Comparison of ENCODE assay signal across 10 mouse cellular contexts in the genomic region with DNA sequence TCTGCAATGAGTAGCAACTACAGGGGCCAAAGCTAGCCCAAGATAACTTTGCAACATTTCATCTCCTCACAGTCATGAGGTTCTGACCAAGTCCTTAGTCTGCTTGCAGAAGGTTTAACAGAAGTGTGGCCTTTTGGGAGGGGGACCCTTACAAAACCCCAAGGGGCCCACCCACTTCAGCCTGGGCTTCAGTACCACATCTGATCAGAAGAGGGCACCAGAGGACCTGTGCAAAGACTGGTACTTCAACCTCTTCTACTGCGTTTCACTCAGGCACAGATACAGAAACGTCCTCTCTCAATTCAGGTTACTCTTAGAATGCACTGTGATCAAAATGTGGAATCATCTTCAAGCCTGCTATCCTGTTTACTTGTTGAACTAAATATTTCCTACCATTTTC. TPM values are rescaled to one million over a fixed set of nuclear protein-coding genes. Genes with fewer than 3 reads are reported as not detected.
DNase-seq lines count a peak whose midpoint lies in the region; ATAC-seq and TF ChIP-seq lines count a peak whose summit lies in the region.
"Had no signal": no experiment of that assay in that cellular context is flagged by ENCODE, and none has a peak within 500 bp of the region (broad histone marks: within the 10 kb centered on the region; RNA-seq: fewer than 3 reads in every experiment).

No protein-coding gene starts in this region.

- DNase-seq in liver: peak; percentile 61
- peak; percentile 60 for DNase-seq in brain, adult 2 months (ENCODE audit: low read depth, low spot score)
- DNase-seq in forebrain, embryonic 11.5 days (ENCODE audit: low spot score): peak; percentile 79
- peak; percentile 73 for DNase-seq in hindbrain, postnatal 0 days (ENCODE audit: low spot score)
- peak; percentile 84 for DNase-seq in limb, embryonic 11.5 days (ENCODE audit: low spot score)
- peak; percentile 26 for DNase-seq in retina, adult 2 months (ENCODE audit: low read depth, low spot score)
- peak; percentile 86 for DNase-seq in thymus, postnatal 25 days

- H3K4me3 ChIP-seq in liver, embryonic 12.5 days: no peak overlapping the region
- no peak overlapping the region for H3K4me3 ChIP-seq in forebrain, embryonic 11.5 days (ENCODE audit: low read depth, low read length)
- H3K4me3 ChIP-seq in hindbrain, postnatal 0 days (ENCODE audit: low read length): no peak overlapping the region
- H3K4me3 ChIP-seq in limb, embryonic 11.5 days (ENCODE audit: low read depth, low read length): no peak overlapping the region
- H3K4me3 ChIP-seq: erythroblast, embryonic 14.5 days had no signal

- no peak for ATAC-seq in liver, embryonic 12.5 days
- no peak for ATAC-seq in forebrain, embryonic 11.5 days (replicated peaks; ENCODE audit: low FRiP score)
- 0 out of 2 replicates have a peak, but pooled peaks have one; percentile 57 for ATAC-seq in hindbrain, postnatal 0 days
- no peak for ATAC-seq in limb, embryonic 11.5 days (ENCODE audit: insufficient number of reproducible peaks, low FRiP score, low TSS enrichment, low read depth)

- no peaks in the 10 kb centered on the region for H3K27me3 ChIP-seq in liver, embryonic 12.5 days (replicated peaks)
- H3K27me3 ChIP-seq in forebrain, embryonic 11.5 days (ENCODE audit: control insufficient read depth, insufficient read depth, low read length): no peaks in the 10 kb centered on the region
- no peaks in the 10 kb centered on the region for H3K27me3 ChIP-seq in hindbrain, postnatal 0 days (ENCODE audit: insufficient read depth, low read length)
- no peaks in the 10 kb centered on the region for H3K27me3 ChIP-seq in limb, embryonic 11.5 days (ENCODE audit: control insufficient read depth, insufficient read depth, low read length)

- no peak overlapping the region for H3K9ac ChIP-seq in liver, embryonic 12.5 days
- H3K9ac ChIP-seq in forebrain, embryonic 11.5 days (ENCODE audit: low read length): no peak overlapping the region
- no peak overlapping the region for H3K9ac ChIP-seq in hindbrain, postnatal 0 days (replicated peaks; ENCODE audit: low read length)
- H3K9ac ChIP-seq in limb, embryonic 11.5 days (ENCODE audit: low read length): no peak overlapping the region

- H3K9me3 ChIP-seq in liver, embryonic 12.5 days (replicated peaks): no peaks in the 10 kb centered on the region
- no peaks in the 10 kb centered on the region for H3K9me3 ChIP-seq in forebrain, embryonic 11.5 days (ENCODE audit: control insufficient read depth, low read length)
- no peaks in the 10 kb centered on the region for H3K9me3 ChIP-seq in hindbrain, postnatal 0 days (ENCODE audit: low read length)
- no peaks in the 10 kb centered on the region for H3K9me3 ChIP-seq in limb, embryonic 11.5 days (ENCODE audit: control insufficient read depth, low read length)

- no peak overlapping the region for H3K4me2 ChIP-seq in liver, embryonic 12.5 days
- H3K4me2 ChIP-seq in forebrain, embryonic 11.5 days (ENCODE audit: low read depth, low read length, severe bottlenecking): no peak overlapping the region
- no peak overlapping the region for H3K4me2 ChIP-seq in hindbrain, postnatal 0 days (ENCODE audit: low read depth, low read length)
- no peak overlapping the region for H3K4me2 ChIP-seq in limb, embryonic 11.5 days (ENCODE audit: low read depth, severe bottlenecking)

- peaks cover 17% of the 10 kb centered on the region for H3K4me1 ChIP-seq in liver, embryonic 12.5 days
- H3K4me1 ChIP-seq in forebrain, embryonic 11.5 days (replicated peaks; ENCODE audit: control insufficient read depth, insufficient read depth, low read length): no peaks in the 10 kb centered on the region
- no peaks in the 10 kb centered on the region for H3K4me1 ChIP-seq in hindbrain, postnatal 0 days (ENCODE audit: insufficient read depth, low read length)
- no peaks in the 10 kb centered on the region for H3K4me1 ChIP-seq in limb, embryonic 11.5 days (ENCODE audit: control insufficient read depth, insufficient read depth, low read length)

- no peak overlapping the region for H3K27ac ChIP-seq in liver, embryonic 12.5 days
- no peak overlapping the region for H3K27ac ChIP-seq in forebrain, embryonic 11.5 days (ENCODE audit: low read depth, low read length)
- H3K27ac ChIP-seq in hindbrain, postnatal 0 days: no peak overlapping the region
- H3K27ac ChIP-seq in limb, embryonic 11.5 days (replicated peaks; ENCODE audit: low read depth, low read length): no peak overlapping the region

- 2% methylated on average over 2 of the region's 2 CpGs for WGBS in liver, embryonic 12.5 days (ENCODE audit: insufficient replicate concordance)
- WGBS in forebrain, embryonic 11.5 days: 8% methylated on average over 2 of the region's 2 CpGs
- WGBS in hindbrain, postnatal 0 days: 6% methylated on average over 2 of the region's 2 CpGs
- 1% methylated on average over 2 of the region's 2 CpGs for WGBS in limb, embryonic 11.5 days

- H3K36me3 ChIP-seq in liver, embryonic 12.5 days: no peaks in the 10 kb centered on the region
- H3K36me3 ChIP-seq in forebrain, embryonic 11.5 days (ENCODE audit: control insufficient read depth, insufficient read depth, low read length): no peaks in the 10 kb centered on the region
- no peaks in the 10 kb centered on the region for H3K36me3 ChIP-seq in hindbrain, postnatal 0 days (ENCODE audit: insufficient read depth, low read length)
- H3K36me3 ChIP-seq in limb, embryonic 11.5 days (ENCODE audit: control insufficient read depth, insufficient read depth, low read length): no peaks in the 10 kb centered on the region

- peak; percentile 90 for TF ChIP-seq CTCF in hindbrain, postnatal 0 days (IDR thresholded peaks at IDR 0.05; ENCODE audit: low read depth)

RNA-seq across cellular contexts. Expression of a gene that starts 30.0 kb away (rescaled TPM):
- polyA plus RNA-seq in liver, embryonic 12.5 days (2016; fragmentation: Nextera tagmentation; extraction: Ambion mirVana): not detected in 2 replicates
- polyA plus RNA-seq in forebrain, embryonic 11.5 days (2014; fragmentation: Nextera tagmentation; extraction: Ambion mirVana): not detected in 2 replicates
- total RNA-seq in hindbrain, postnatal 0 days (2014; rRNA removed): not detected in 2 replicates
- polyA plus RNA-seq in hindbrain, postnatal 0 days (2015; fragmentation: Nextera tagmentation; extraction: Ambion mirVana): not detected in 2 replicates
- not detected in 2 replicates for polyA plus RNA-seq in limb, embryonic 11.5 days (2014; fragmentation: Nextera tagmentation; extraction: Ambion mirVana)
- polyA plus RNA-seq: erythroblast, embryonic 14.5 days; stomach, embryonic 14.5 days had no signal

RNA-seq across cellular contexts. Expression of a gene that starts 42.3 kb away (rescaled TPM):
- polyA plus RNA-seq in liver, embryonic 12.5 days (2016; fragmentation: Nextera tagmentation; extraction: Ambion mirVana): 91.1 and 92.6 TPM in 2 replicates
- 125 and 130 TPM in 2 replicates for polyA plus RNA-seq in forebrain, embryonic 11.5 days (2014; fragmentation: Nextera tagmentation; extraction: Ambion mirVana)
- 81.0 and 85.0 TPM in 2 replicates for total RNA-seq in hindbrain, postnatal 0 days (2014; rRNA removed)
- polyA plus RNA-seq in hindbrain, postnatal 0 days (2015; fragmentation: Nextera tagmentation; extraction: Ambion mirVana): 105 and 112 TPM in 2 replicates
- polyA plus RNA-seq in limb, embryonic 11.5 days (2014; fragmentation: Nextera tagmentation; extraction: Ambion mirVana): 117 and 119 TPM in 2 replicates

Comparison
In these comparisons a context has a peak if more than half of its experiments do, and no peak if none do; other contexts are left out.
1. DNase-seq: peak in every context shown above with its lines; median percentile 86 in thymus, postnatal 25 days; 84 in limb, embryonic 11.5 days; 79 in forebrain, embryonic 11.5 days; 73 in hindbrain, postnatal 0 days; 61 in liver; 60 in brain, adult 2 months; 26 in retina, adult 2 months.